Mouse (Mus musculus): ENCODE measurements around the gene Tbce.

DNA sequence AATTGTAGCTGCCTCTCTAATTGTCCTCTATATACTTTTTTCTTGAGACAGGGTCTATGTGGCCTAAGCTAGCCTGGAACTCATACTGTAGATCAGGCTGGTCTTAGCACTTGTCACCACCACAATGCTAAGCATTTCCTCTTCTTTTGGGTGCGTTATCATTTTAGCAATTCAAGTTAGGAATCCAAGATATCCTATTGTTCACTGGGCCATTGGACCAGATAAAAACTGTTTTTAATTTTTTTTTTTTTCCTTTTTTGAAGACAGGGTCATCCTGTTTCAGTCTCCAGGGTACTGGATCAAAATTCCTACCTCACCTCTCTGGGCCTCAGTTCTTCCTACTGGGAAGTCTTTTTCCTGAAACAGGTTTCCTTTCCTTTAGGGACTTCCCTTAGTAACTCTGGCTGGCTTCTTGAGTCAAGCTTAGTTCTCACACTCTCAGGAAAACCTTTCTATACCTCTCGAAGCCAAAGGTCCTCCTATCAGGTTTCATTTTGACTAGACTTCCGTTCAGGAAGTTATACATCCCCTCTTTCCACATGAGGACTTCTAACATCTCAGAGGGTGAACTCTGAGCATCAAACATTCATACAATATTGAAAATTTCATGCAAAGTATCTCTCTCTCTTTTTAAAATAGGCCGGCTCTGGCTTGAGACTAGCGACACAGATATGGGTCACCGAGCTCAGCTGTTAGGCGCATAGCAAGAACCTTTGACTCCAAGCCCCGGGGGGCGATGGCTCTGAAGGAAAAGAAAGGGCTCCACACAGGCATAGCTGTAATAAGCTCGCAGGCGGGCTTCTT, 23.0 kb upstream of the Tbce start:
- TF ChIP-seq CTCF (conservative IDR thresholded peaks at IDR 0.05; ENCODE audit: low read length) (no peak), POU5F1 (IDR thresholded peaks at IDR 0.05; ENCODE audit: borderline replicate concordance, low read length) (no peak)
